Mouse (Mus musculus): ENCODE measurements at regions not wholly inside any gene's neighbourhood (a gene's known extent, or its start where the extent isn't known, plus 50 kb on each side); places are given as distances from the start of the nearest gene placed in this dataset.

DNA sequence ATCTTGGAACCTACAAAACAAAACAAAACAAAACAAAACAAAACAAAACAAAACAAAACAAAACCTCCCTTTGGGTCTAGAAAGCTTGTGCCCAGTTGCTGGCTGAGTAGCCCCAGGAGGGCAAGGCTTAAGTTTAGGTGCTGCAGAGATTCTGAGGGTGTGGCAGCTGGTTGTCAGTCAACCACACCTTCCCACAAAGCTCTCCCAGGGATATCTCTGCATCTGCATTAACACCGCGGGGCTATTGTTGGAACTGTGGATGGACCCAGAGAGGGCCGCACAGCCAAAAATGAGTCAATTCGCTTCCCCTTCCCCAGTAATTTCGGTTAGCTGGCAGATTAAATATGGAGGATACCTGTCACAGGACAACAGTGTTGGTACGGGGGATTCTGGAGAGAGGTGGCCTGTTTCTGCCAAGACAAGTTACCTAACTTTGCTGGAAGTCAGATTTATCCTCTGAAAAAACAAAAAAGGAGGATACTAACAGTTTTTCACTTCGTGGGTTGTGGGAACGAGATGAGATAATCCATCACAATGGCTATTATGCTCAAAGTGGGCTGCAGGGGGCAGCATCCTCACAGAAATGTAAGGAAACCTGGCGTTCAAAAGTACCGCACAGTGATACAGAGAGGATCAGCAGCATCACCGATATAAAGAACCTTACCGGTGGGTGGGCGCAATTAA lies 96.7 kb downstream of the 1500009L16Rik start:
- DNase-seq, result peak; percentile 84 to 87
- intact Hi-C loops (cut with DNase I), result loop anchor here (1.0 to 10.0 kb wide), 4 partner anchors 495 to 795 kb away; no protein-coding TSS in a partner anchor

DNA sequence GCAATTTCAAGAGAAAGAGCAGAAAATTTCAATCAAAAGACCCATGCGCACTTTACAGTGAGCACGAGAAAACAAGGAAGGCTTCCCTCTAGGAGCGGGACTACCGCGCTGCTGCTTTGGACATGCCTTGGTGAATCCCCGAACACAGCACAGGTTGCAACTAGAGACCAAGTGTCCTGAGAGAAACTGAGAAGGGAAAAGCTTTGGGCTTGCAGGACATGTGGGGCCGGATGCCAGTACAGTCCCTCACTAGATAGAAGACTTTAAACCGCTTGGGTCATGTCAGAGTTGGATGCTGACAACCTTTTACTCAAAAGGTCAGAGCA lies 97.2 kb downstream of the 1500009L16Rik start:
- intact Hi-C loops (cut with DNase I), result loop anchor here (1.0 to 10.0 kb wide), 7 partner anchors 199 to 795 kb away; no protein-coding TSS in a partner anchor
- no peak for DNase-seq

- no peak for DNase-seq
- intact Hi-C loops (cut with DNase I), result loop anchor here (2.0 to 10.0 kb wide), 3 partner anchors 198 to 691 kb away; no protein-coding TSS in a partner anchor
These were observed 98.4 kb downstream of the 1500009L16Rik start for GRCm38 (mm10) chr10:83821089-83821488.

GRCm38 (mm10) chr10:83826105-83826504 lies 103.4 kb downstream of the 1500009L16Rik start:
- intact Hi-C loops (cut with DNase I), result loop anchor here (10.0 kb wide), 1 partner anchor 339 kb away; no protein-coding TSS in a partner anchor
- DNase-seq, result no peak

DNA sequence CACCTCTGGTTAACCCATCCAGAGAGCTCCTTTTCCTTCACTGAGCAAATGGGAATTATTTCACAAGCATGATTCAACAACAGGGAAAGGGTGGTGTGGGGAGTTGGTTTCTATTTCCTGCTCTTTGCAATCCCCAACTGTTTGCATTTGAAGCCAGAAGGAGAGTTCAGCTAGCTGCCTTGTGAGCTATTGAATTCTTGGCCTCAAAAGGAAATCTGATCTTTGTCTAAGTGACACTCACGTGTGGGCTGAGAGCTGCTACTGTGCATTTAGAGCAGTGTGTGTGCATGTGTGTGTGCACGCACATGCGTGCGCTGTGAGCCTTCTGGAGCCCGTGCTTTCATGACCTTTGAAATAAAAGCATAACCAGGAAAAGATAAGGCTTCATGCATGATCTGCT lies 113.7 kb downstream of the 1500009L16Rik start:
- intact Hi-C loops (cut with DNase I), result no loop called here
- DNase-seq, result no peak

- DNase-seq, result no peak
- intact Hi-C loops (cut with DNase I), result no loop called here
These were observed 117.6 kb downstream of the 1500009L16Rik start for GRCm38 (mm10) chr10:83840226-83840625.

DNA sequence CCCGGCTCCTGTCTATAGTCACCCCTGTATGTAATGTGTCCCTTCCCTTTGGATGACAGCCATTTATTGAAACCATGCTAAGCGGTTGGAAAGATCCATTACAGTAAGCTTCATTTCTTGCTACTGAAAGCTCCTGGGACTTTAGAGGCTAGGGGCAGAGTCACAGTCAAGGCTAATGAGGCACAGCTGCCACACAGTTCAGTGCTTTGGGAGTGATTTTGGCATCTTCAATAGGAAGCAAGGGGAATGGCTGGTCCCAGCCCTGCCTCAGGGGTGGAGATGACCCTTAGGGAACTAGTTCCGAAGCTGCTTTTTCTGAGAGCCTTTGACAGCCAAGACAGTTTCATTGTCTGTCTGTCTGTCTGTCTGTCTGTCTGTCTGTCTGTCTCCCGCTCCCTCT lies 128.2 kb downstream of the 1500009L16Rik start:
- no peak for DNase-seq
- intact Hi-C loops (cut with DNase I), result no loop called here

GRCm38 (mm10) chr10:83852194-83852593 lies 129.5 kb downstream of the 1500009L16Rik start:
- intact Hi-C loops (cut with DNase I), result no loop called here
- DNase-seq, result no peak

GRCm38 (mm10) chr10:83852806-83853205 lies 130.1 kb downstream of the 1500009L16Rik start:
- intact Hi-C loops (cut with DNase I), result no loop called here

DNA sequence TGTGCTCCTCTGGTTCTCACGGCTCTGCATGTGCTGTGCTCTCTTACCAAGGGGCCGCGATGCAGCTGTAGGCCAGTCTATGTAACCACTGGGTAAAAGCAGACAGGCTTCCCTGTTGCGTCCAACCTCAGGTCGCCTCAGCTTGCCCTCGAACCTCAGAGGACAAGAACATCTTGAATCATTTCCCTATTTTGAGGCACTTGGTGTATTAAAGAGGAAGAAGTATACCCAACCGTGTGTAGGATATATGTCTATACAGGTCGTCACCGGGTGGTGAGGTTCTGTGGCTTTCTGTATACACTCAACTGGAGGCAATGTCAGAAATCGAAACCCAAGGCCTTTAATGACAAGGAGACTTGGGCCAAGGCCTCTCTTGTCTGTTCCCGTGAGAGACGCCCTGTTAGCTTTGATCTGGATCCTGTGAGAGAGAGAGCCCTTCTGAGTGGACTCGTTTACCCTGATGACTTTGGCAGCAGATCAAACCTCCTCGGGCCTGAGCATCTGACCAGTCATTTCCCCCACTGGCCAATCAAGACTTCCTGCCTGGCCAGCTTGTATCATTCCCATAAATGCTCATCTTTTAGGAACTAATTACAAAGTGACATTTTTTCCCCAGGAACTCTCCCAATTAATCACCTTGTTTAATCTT lies 135.3 kb downstream of the 1500009L16Rik start:
- peak; percentile 29 to 45 for DNase-seq

More at GRCm38 (mm10) chr10:83852806-83853205, 130.1 kb downstream of the 1500009L16Rik start:
- DNase-seq, result no peak

GRCm38 (mm10) chr10:83858689-83859088 lies 136.0 kb downstream of the 1500009L16Rik start:
- intact Hi-C loops (cut with DNase I), result no loop called here

More for the DNA sequence above, 135.3 kb downstream of the 1500009L16Rik start:
- intact Hi-C loops (cut with DNase I), result no loop called here

DNA sequence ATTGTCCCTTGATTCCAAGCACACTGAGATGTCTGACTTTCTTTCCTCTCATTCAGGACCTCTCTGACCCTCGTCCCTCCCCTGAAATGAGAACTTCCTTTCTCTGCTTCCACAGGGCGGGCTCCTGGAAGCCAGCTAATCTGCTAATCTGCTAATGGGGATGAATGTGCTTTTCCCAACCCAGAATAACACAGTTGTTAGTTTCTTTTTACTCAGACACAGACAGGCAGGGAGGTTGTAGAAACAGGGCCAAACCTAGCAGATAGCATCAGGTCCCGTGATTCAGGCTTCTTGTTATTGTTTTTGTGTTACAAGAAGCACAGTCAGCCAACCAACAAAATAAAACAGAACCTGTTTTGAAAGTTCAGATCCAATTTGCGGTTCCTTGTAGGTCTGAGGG lies 137.0 kb downstream of the 1500009L16Rik start:
- peak in 1 of 2 experiments; percentile 23 for DNase-seq
- intact Hi-C loops (cut with DNase I), result no loop called here

More at GRCm38 (mm10) chr10:83858689-83859088, 136.0 kb downstream of the 1500009L16Rik start:
- DNase-seq, result no peak

GRCm38 (mm10) chr10:83861574-83862190 lies 139.0 kb downstream of the 1500009L16Rik start:
- intact Hi-C loops (cut with DNase I), result no loop called here
- peak in 1 of 2 experiments; percentile 40 for DNase-seq

DNA sequence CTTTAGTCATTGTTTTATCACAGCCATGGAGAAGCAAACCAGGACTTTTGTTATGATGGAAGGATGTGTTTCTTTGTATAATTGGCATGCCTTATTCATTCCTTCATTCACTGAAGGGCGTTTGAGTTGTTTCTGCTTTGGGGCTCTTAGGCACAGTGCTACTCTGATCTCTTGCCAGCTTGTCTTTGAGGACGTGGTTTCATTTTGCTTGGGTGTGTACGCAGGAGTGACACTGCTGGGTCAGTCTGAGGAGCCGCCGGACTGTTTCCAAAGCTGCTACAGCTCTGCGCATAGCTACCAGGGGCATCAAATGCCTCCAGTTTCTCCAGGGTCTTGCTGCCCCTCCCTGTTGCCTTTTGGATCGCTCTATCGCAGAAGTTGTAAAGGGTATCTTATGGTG lies 141.9 kb downstream of the 1500009L16Rik start:
- intact Hi-C loops (cut with DNase I), result no loop called here
- DNase-seq, result no peak

GRCm38 (mm10) chr10:83865929-83866328 lies 143.3 kb downstream of the 1500009L16Rik start:
- intact Hi-C loops (cut with DNase I), result no loop called here
- peak; percentile 44 to 54 for DNase-seq

DNA sequence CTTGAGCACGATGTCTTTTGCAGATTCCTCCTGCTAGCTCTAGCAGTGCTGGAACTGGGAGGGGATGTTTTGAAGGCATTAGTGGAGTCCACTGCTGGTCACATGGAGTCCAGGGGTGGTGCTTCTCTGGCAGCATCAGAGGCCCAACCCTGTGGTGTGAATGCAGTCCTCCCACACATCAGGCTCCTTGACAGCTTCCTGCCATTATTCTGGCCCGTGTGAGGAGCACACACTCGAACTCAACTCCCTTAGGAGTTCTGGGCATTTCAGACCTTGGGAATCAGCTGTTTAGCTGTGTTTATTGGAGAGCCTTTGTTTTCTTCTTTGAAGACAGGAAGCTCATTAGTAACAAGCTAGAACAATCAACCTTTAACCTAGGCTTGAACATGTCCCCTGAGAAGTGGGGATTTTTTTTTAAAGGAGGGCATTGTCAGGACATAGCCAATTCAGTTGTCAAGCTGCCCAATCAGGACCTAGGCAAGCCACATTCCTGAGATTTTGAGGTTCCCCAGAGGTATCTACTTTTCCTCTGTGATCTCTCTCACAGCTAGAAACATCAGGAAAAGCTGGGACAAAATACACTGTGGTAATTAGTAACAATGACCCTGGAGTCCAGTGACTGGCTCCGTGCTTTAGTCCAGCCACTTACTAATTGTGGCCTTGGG lies 149.2 kb downstream of the 1500009L16Rik start:
- intact Hi-C loops (cut with DNase I), result no loop called here
- peak; percentile 68 to 72 for DNase-seq

DNA sequence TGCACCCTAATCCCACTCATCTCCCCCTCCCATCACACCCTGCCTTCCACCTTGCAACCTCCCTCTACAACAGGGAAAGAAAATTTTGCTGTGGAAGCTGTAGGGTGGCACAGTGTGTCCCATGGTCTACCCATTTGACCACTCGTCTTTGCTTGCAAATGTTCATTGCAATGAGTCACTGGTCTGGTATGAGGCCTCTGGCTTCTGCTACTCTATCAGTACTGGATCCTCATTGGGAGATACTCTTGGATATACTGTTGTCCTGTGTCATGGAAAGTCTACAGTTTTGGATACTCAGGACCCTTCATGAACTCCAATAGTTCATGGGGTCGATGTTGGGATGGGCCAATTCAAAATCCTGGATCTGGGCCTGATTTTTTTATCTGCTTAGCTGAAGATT lies 156.1 kb downstream of the 1500009L16Rik start:
- intact Hi-C loops (cut with DNase I), result no loop called here
- DNase-seq, result no peak

GRCm38 (mm10) chr10:83882119-83882890 lies 159.6 kb downstream of the 1500009L16Rik start:
- intact Hi-C loops (cut with DNase I), result no loop called here
- DNase-seq, result no peak

DNA sequence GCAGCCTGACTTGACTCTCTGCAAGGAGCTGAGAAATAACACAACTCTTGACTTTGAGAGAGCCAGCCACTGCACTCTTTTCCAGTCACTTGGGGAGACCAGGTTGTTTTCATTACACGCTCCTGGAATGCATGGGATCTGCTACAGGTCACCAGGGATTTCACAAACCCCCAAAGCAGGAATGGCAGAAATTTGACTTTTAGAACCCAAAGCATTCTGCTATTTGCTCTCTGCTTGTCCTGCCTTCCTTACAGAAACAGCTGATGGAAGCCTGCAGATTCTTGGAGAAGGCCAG lies 160.2 kb downstream of the 1500009L16Rik start:
- no peak for DNase-seq
- intact Hi-C loops (cut with DNase I), result no loop called here

DNA sequence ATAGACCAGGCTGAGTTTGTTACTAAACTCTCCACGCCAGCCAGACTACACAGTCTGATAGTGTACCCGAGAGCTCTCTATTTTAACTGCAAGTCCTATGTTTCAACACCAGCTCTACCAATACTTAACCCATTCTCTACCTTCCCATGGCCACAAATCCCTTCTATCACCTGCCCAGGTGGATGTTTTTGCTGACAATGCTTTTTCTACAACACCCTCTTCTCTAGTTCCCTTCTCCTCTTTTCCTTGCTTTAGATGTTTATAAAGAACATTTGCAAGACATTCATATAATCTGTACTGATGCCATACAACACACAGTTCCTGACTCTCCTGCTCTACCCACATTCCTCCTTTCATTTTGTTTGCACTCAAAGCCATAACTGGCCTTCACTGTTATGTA lies 161.9 kb downstream of the 1500009L16Rik start:
- no peak for DNase-seq
- intact Hi-C loops (cut with DNase I), result no loop called here
